Mouse (Mus musculus) neural tube, embryonic 12.5 days (tissue): ENCODE data around the gene Srsf12. TPM values are rescaled to one million over a fixed set of nuclear protein-coding genes. Genes with fewer than 3 reads are reported as not detected.
A peak's percentile ranks its signal among the peaks of the same experiment; 100 is the strongest.

Experiments
- ATAC-seq: fragments of 200-750 bp; cut with Nextera tagmentation; 2 replicates; pipeline ENCODE4 v1.8.0; 2017; ENCODE audit warnings: low read depth, mild to moderate bottlenecking, moderate TSS enrichment, moderate library complexity; ENCODE audit not compliant: low FRiP score
- H3K27ac ChIP-seq: fragments of 300-500 bp; sonication (generic); 2 replicates; pipeline ENCODE4 v1.5.1; 2016
- H3K27me3 ChIP-seq: fragments of 300-500 bp; sonication (generic); replicated peaks from 2 replicates; pipeline ENCODE4 v1.6.1; 2016; ENCODE audit warnings: mild to moderate bottlenecking
- H3K36me3 ChIP-seq: fragments of 300-500 bp; sonication (generic); 2 replicates; pipeline ENCODE4 v1.6.1; 2016; ENCODE audit warnings: mild to moderate bottlenecking
- H3K4me1 ChIP-seq: fragments of 300-500 bp; sonication (generic); 2 replicates; pipeline ENCODE4 v1.6.1; 2016
- H3K4me2 ChIP-seq: fragments of 300-500 bp; sonication (generic); replicated peaks from 2 replicates; pipeline ENCODE4 v1.6.1; 2016; ENCODE audit warnings: mild to moderate bottlenecking
- H3K4me3 ChIP-seq: fragments of 300-500 bp; sonication (generic); 2 replicates; pipeline ENCODE4 v1.5.1; 2016
- H3K9ac ChIP-seq: fragments of 300-500 bp; sonication (generic); 2 replicates; pipeline ENCODE4 v1.6.1; 2016; ENCODE audit warnings: mild to moderate bottlenecking
- H3K9me3 ChIP-seq: fragments of 300-500 bp; sonication (generic); 2 replicates; pipeline ENCODE4 v1.6.1; 2016; ENCODE audit warnings: mild to moderate bottlenecking
- WGBS: fragments of 180-500 bp; shearing (Covaris S2); methylation state at CpG from one replicate; pipeline ENCODE4 v1.1.7; 2016; 5-methylcytosine and 5-hydroxymethylcytosine counted together
- polyA plus RNA-seq: library from polyadenylated mRNA; unstranded; fragments of >200 nt; fragmentation: Nextera tagmentation; extraction: Ambion mirVana; gene quantifications from 2 replicates; pipeline ENCODE4 v1.2.1, GENCODE M21; 2016

Srsf12 gene
- polyA plus RNA-seq, 1 experiment from 2014 or later, result 23.1 TPM

DNA sequence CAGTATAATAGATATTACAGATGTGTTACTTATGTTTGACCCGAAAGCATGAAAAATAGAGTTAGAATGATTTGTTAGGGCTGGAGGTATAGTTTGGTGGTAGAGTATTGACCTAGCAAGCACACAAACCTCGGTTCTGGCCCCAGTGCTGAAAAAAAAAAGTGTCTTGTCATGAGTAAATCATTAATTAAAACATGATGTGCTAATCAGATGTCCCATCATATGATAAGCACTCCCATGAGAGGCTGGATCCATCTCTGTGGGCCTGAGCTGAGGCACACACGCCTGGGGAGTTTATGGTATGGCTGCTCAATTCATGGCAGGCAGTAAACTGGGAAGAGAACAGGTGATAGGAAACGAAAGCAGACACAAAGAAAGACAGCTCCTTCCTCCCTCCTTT is 20.8 kb downstream of the Srsf12 start:
- Histone ChIP-seq H3K4me2 (no peak overlapping the region), H3K4me3 (no peak overlapping the region), H3K9me3 (no peaks in the 10 kb centered on the region), H3K27ac (no peak overlapping the region), H3K27me3 (no peaks in the 10 kb centered on the region), H3K9ac (no peak overlapping the region), H3K4me1 (no peaks in the 10 kb centered on the region), H3K36me3 (no peaks in the 10 kb centered on the region)
- 54% methylated on average over 4 of the region's 4 CpGs for WGBS
- ATAC-seq, result no peak

DNA sequence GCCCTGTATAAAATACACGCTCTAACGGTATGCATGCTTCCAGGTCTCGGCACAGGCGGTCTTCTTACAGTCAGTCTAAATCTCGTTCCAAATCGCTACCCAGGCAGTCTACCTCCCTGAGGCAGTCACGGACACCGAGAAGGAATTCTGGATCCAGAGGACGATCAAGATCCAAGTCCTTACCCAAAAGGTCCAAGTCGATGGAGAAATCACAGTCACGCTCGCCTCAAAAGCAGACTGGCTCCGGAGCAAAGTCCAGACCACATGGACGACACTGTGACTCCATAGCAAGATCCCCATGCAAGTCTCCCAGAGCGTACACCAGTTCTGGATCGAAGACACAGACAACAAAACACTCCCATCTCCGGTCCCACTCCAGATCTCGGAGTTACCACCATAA is 22.1 kb downstream of the Srsf12 start:
- H3K4me3 ChIP-seq, result no peak overlapping the region
- H3K36me3 ChIP-seq, result no peaks in the 10 kb centered on the region
- ATAC-seq, result no peak
- WGBS, result 89% methylated on average over 18 of the region's 18 CpGs
- H3K9me3 ChIP-seq, result no peaks in the 10 kb centered on the region
- H3K27me3 ChIP-seq, result no peaks in the 10 kb centered on the region
- H3K27ac ChIP-seq, result no peak overlapping the region
- no peaks in the 10 kb centered on the region for H3K4me1 ChIP-seq
- H3K9ac ChIP-seq, result no peak overlapping the region
- H3K4me2 ChIP-seq, result no peak overlapping the region

DNA sequence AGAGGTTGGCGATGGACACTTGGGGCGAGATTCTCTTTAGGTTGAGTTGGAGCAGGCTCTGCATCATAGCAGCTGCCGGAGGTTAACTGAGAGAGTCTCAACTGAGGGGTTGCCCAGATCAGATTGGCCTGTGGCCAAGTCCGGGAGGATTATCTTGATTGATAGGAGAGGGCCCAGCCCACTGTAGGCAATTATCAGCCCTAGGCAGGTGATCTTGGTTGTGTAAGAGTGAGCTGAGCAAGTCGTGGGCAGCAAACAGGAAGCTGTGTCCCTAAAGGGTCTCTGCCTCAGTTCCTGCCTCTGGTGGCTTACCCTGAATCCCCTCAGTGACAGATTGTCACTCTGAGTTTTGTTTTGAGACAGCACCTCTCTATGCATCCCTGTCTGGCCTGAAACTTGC is 33.7 kb downstream of the Srsf12 start:
- Histone ChIP-seq H3K9ac (no peak overlapping the region), H3K4me3 (no peak overlapping the region), H3K36me3 (peaks cover 37% of the 10 kb centered on the region), H3K4me2 (no peak overlapping the region), H3K4me1 (peaks cover 10% of the 10 kb centered on the region), H3K27me3 (no peaks in the 10 kb centered on the region), H3K27ac (no peak overlapping the region), H3K9me3 (no peaks in the 10 kb centered on the region)
- ATAC-seq, result no peak
- WGBS, result 71% methylated on average over 5 of the region's 5 CpGs

DNA sequence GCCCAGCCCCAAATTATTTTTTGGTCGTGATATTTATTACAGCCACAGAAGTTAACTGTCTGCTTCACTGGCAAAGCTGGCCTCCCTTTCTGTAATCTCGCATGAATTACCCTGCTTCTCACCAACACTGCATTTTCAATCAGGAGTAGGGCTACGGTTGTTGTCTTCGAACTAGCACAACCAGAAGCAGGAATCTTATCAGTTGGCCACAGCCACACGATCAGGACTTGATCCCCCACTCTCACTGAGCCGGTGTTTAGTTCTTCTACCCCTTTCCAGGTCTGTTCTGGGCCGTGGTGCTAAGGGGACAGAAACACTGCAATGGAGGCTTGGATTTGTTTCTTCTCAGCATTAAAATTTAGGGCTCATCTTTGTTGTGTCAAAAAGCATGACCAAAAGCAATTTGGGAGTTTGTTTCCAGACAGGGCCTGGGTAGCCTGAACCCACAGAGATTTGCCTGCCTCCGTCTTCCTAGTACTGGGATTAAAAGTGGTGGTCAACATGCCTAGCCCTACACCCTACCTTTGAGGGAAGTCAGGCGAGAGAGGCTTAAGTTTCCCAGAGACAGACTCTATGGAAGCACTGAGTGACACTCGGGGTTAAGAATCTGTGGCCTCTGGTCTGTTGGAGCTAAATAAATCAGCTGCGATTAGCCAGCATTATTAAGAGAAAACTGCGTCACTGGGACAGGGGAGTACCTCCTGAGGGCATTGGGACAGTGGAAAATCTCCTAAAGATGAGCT is 34.4 kb downstream of the Srsf12 start:
- no peak overlapping the region for H3K4me2 ChIP-seq
- no peak overlapping the region for H3K9ac ChIP-seq
- H3K27me3 ChIP-seq, result no peaks in the 10 kb centered on the region
- 85% methylated on average over 12 of the region's 12 CpGs for WGBS
- H3K27ac ChIP-seq, result no peak overlapping the region
- H3K36me3 ChIP-seq, result peaks cover 37% of the 10 kb centered on the region
- H3K4me3 ChIP-seq, result no peak overlapping the region
- no peak for ATAC-seq
- H3K9me3 ChIP-seq, result no peaks in the 10 kb centered on the region
- H3K4me1 ChIP-seq, result peaks cover 10% of the 10 kb centered on the region

DNA sequence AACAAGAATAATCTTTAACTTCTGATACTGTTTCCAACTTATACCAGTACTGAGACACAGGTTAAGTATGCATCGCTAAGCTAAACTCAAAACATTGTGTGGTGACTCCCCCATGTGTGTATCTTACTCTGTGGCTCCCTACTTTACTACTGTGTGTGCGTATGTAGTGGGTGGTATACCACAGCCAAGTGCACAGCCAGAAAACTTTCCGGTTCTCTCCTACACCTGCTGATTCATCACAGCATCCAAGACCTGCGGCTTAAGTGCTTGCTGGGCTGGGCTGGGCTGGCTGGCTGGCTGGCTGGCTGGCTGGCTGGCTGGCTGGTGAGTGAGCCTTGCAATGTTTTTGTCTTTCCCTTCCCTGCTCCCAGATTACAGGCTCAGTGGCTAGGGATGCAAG is 35.1 kb downstream of the Srsf12 start:
- H3K27ac ChIP-seq, result no peak overlapping the region

DNA sequence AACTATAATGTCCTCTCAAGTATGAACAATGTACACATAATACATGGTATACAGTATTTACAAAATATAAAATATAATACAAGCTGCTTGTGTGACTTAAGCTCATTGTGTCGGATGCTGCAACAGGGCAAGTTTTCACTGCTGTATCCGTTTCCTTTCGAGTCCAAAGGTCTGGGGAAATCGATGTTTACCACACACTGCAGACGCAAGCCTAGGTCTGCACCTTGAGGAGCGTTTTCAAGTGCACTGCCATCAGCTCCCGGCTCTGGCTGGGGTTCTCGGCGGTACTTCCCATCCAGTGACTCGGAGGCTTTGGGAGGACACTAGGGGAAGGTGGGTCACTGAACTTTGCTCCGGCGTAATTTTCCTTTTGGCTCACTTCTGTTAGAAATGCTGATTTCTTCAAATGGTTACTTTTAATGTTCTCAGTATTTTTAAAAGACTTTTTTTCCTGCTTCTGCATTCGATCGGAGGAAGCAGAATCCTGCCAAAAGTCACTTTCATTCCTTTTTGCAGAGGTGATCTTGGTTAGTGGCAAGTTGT is 37.1 kb downstream of the Srsf12 start:
- peak overlapping the region; percentile 69 for H3K4me2 ChIP-seq
- no peaks in the 10 kb centered on the region for H3K27me3 ChIP-seq
- 93% methylated on average over 14 of the region's 14 CpGs for WGBS
- peaks cover 10% of the 10 kb centered on the region for H3K4me1 ChIP-seq
- no peaks in the 10 kb centered on the region for H3K9me3 ChIP-seq
- no peak overlapping the region for H3K27ac ChIP-seq
- no peak for ATAC-seq
- no peak overlapping the region for H3K9ac ChIP-seq
- H3K4me3 ChIP-seq, result no peak overlapping the region
- peaks cover 37% of the 10 kb centered on the region for H3K36me3 ChIP-seq

More for the DNA sequence above, 35.1 kb downstream of the Srsf12 start:
- Histone ChIP-seq H3K4me2 (no peak overlapping the region), H3K9ac (no peak overlapping the region), H3K27me3 (no peaks in the 10 kb centered on the region), H3K9me3 (no peaks in the 10 kb centered on the region), H3K4me1 (peaks cover 10% of the 10 kb centered on the region), H3K36me3 (peaks cover 37% of the 10 kb centered on the region), H3K4me3 (no peak overlapping the region)
- ATAC-seq, result no peak
- 91% methylated on average over 4 of the region's 4 CpGs for WGBS

DNA sequence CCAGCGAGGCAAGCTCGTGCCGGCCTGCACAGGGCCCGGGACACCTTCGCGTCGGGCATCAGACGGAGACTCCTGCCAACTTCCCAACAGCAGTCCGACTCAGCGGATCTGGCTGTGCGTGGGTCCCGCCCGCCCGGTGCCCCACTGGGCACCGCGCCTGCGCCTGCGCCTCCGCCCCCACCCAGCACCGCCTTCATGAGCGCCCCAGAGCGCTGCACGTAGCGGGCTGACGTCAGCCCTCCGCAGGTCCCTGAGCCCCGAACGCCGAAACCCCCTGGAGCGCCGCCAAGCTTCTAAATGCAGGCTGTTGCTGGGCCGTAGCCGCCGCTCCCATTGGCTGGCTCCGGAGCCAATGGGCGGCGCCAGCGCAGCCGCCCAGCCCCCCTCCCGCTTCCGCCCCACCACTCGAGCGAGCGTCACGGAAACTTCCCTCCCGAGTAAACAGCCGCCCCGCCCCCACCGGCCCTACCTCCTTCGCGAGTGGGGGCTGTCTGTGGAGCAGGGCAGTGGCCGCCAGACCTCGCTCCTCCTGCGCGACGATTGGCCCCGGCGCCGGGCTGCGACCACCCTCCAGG is 38.8 kb downstream of the Srsf12 start:
- no peaks in the 10 kb centered on the region for H3K27me3 ChIP-seq
- under 1% methylated on average over 60 of the region's 60 CpGs for WGBS
- peaks cover 10% of the 10 kb centered on the region for H3K4me1 ChIP-seq
- H3K36me3 ChIP-seq, result peaks cover 30% of the 10 kb centered on the region
- ATAC-seq, result peak; percentile 93
- H3K27ac ChIP-seq, result peak overlapping the region; percentile 99
- peak overlapping the region; percentile 69 for H3K4me2 ChIP-seq
- H3K9ac ChIP-seq, result peak overlapping the region; percentile 99
- peak overlapping the region; percentile 98 for H3K4me3 ChIP-seq
- H3K9me3 ChIP-seq, result no peaks in the 10 kb centered on the region

DNA sequence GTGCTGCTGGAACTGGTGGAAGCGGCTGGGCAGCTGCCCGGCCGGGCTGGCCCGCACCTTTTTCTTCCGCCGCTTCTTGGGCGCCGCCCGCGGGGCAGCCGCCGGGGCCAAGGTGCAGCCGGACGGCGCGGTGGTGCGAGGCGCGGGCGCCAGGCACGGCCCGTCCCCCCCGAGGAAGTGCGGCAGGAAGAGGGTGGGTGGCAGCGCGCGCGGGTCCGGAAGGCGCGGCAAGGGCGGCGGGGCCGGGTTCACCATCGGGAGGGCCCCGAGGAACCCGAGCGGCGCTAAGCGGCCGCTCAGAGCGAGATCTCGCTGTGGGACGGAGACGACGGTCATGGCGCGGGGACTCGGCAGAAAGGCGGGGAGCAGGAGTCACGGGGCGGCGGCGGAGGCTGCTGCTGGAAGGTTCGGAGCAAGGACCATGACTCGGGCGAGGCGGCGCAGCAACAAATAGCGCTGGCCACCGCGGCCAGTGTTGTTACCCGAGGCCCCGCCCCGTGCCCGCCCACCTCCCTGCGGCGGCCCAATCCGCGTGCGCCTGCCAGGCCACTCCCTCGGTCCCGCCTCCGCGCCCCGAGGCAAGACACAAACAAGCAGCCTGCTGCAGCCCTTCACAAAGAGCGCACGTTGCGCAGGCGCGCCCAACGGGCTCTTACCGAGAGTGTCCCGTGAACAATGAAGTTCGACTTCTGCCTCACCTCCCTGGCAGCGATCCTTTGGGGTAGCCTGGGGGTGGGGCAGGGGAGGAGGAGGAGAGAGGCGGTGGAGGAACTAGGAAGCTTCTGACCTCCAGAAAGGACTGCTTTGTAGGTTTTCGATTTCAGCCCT is 39.5 kb downstream of the Srsf12 start:
- no peaks in the 10 kb centered on the region for H3K9me3 ChIP-seq
- peak overlapping the region; percentile 98 for H3K4me3 ChIP-seq
- H3K27ac ChIP-seq, result peak overlapping the region; percentile 99
- H3K4me2 ChIP-seq, result peak overlapping the region; percentile 69
- peaks cover 10% of the 10 kb centered on the region for H3K4me1 ChIP-seq
- peaks cover 29% of the 10 kb centered on the region for H3K36me3 ChIP-seq
- WGBS, result under 1% methylated on average over 88 of the region's 88 CpGs
- ATAC-seq, result peak; percentile 94
- no peaks in the 10 kb centered on the region for H3K27me3 ChIP-seq
- H3K9ac ChIP-seq, result peak overlapping the region; percentile 99

DNA sequence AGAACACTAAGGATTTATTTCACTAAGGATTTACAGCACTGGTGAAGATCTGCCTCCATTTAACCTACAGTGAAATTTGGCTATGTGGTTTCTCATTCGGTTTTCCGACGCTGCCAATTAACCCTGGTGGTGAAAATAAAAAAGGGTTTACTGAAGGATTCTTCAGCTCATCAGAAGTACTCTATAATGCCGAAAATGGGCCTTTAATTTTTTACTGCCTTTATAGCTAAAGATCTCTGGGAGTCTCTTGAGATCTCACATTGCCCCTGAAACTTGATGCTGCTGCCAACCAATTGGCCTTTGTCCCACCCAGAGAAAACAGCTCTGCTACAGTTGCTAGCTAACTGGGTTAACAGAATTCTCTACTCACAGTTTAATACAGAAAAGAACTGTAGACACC is 40.1 kb downstream of the Srsf12 start:
- no peak for ATAC-seq
- Histone ChIP-seq H3K36me3 (peaks cover 23% of the 10 kb centered on the region), H3K27ac (peak overlapping the region; percentile 99), H3K9ac (peak overlapping the region; percentile 99; the same call in 1 of the 2 replicates), H3K4me3 (peak overlapping the region; percentile 98), H3K4me2 (peak overlapping the region; percentile 69), H3K9me3 (no peaks in the 10 kb centered on the region), H3K27me3 (no peaks in the 10 kb centered on the region), H3K4me1 (peaks cover 10% of the 10 kb centered on the region)
- WGBS, result 3% methylated on average over 4 of the region's 4 CpGs

DNA sequence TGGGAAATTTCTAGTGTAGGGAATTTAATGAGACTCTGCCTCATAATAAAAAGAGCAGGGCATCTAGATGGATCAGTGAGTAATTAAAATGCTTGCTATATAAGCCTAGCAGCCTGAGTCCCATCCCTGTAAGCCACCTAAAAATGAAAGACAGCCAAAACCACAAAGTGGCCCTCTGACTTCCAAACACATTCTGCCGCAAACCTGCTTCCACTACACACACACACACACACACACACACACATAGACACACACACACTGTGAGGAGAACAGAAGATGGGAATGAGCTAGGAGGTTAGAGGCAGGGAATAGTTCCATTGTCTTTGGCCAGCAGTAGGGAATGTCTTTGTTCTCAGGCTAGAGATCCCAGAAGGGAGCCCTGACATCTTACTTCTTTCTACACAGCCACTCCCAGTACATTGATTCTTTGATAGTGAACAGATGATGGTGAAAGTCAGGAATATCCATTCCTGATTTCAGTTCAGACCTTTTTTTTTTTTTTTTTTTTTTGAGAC is 41.0 kb downstream of the Srsf12 start:
- H3K27ac ChIP-seq, result no peak overlapping the region

DNA sequence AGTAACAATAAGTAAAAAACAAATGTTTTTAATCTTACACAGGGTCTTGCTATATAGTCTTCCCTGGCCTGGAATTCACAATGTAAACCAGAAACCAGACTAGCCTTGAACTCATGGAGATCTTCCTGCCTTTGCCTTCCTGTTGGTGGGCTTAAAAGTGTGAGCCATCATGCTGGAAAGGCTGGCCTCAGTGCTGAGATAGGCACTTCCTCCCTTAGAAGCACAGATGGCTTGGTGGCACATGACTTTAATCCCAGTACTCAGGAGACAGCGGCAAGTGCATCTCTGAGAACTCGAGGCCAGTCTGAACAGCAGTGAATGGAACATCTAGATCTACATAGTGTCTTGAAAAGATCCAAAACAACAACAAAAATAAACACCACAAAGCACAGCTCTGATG is 42.1 kb downstream of the Srsf12 start:
- H3K27ac ChIP-seq, result no peak overlapping the region
- peaks cover 9% of the 10 kb centered on the region for H3K4me1 ChIP-seq
- no peak overlapping the region for H3K9ac ChIP-seq
- peaks cover 4% of the 10 kb centered on the region for H3K36me3 ChIP-seq
- WGBS, result 87% methylated on average over 2 of the region's 2 CpGs
- no peak overlapping the region for H3K4me3 ChIP-seq
- no peak overlapping the region for H3K4me2 ChIP-seq
- no peaks in the 10 kb centered on the region for H3K27me3 ChIP-seq
- H3K9me3 ChIP-seq, result no peaks in the 10 kb centered on the region
- ATAC-seq, result no peak

More for the DNA sequence above, 41.0 kb downstream of the Srsf12 start:
- H3K9ac ChIP-seq, result no peak overlapping the region
- H3K4me3 ChIP-seq, result no peak overlapping the region
- H3K4me1 ChIP-seq, result peaks cover 10% of the 10 kb centered on the region
- no peaks in the 10 kb centered on the region for H3K9me3 ChIP-seq
- WGBS, result 61% methylated on average over 1 of the region's 1 CpGs
- H3K27me3 ChIP-seq, result no peaks in the 10 kb centered on the region
- peaks cover 15% of the 10 kb centered on the region for H3K36me3 ChIP-seq
- ATAC-seq, result no peak
- H3K4me2 ChIP-seq, result no peak overlapping the region

DNA sequence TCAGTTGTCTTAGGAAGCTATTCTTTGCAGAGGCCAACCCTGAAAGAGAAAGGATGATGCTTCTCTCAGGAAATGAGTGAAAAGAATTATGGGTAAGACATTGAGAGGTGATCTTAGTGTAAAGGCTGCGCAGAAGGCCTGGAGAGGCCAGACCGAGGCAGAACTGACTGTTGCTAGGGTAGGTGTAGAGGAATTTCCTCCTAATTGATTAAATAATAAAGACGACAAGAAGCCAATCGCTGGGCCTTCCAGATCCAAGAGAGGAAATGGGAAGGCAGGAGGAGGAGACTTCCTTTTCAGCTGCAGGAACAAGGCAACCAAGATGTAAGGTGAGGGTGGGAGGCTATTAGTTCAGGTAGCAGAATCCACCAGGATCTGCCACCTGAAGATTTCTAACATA is 45.9 kb downstream of the Srsf12 start:
- H3K9me3 ChIP-seq, result no peaks in the 10 kb centered on the region
- no peak overlapping the region for H3K4me3 ChIP-seq
- no peak overlapping the region for H3K27ac ChIP-seq
- 66% methylated on average over 4 of the region's 4 CpGs for WGBS
- H3K36me3 ChIP-seq, result no peaks in the 10 kb centered on the region
- no peaks in the 10 kb centered on the region for H3K4me1 ChIP-seq
- H3K9ac ChIP-seq, result no peak overlapping the region
- H3K27me3 ChIP-seq, result no peaks in the 10 kb centered on the region
- no peak for ATAC-seq
- no peak overlapping the region for H3K4me2 ChIP-seq
